ENCODE assay signal across 8 mouse cellular contexts in the genomic region with DNA sequence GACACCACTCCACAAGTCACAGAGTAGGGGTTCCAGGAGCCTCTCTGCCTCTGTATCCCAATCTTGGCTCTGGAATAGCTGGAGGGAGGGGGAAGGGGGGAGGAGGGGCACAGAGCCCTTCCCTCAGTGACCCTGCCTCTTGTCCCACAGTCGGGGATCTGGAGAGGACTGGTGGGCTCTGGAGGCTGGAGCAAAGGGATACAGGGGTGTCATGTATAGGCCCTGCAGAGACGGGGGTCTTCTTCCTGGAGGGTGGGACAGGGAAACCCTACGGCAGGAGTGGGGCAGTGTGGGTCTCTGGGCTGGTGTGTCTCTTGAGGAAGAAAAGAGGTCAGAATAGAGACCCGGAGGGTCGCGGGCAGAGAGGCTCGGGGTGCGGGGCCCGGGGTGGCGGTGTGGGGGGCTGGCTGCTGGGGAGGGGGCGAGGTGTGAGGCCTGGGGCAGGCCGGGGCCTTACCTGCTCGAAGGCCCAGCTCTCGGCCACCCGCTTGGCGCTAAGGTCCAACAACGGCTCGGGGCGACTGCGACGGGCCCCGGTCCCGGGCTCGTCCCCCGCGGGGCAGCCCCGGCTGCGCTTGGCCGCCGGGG. TPM values are rescaled to one million over a fixed set of nuclear protein-coding genes. Genes with fewer than 3 reads are reported as not detected.
A peak's percentile ranks its signal among the peaks of the same experiment; 100 is the strongest.
DNase-seq lines count a peak whose midpoint lies in the region; ATAC-seq lines count a peak whose summit lies in the region.

No protein-coding gene starts in this region.

- ATAC-seq in kidney, embryonic 14.5 days (ENCODE audit: low FRiP score, low TSS enrichment): peak; percentile 40; the same call in 1 of the 2 replicates
- ATAC-seq in hindbrain, embryonic 15.5 days (ENCODE audit: low FRiP score, low read depth): peak; percentile 40; the same call in 1 of the 2 replicates
- no peak for ATAC-seq in midbrain, embryonic 12.5 days (ENCODE audit: low FRiP score, low read depth)

- peaks cover 12% of the 10 kb centered on the region for H3K4me1 ChIP-seq in kidney, embryonic 14.5 days (ENCODE audit: control insufficient read depth, insufficient read depth, low read length)
- peaks cover 34% of the 10 kb centered on the region for H3K4me1 ChIP-seq in hindbrain, embryonic 15.5 days (replicated peaks)
- H3K4me1 ChIP-seq in midbrain, embryonic 12.5 days: peaks cover 28% of the 10 kb centered on the region

- peak overlapping the region; percentile 94 for H3K4me3 ChIP-seq in kidney, embryonic 14.5 days (ENCODE audit: low read length)
- peak overlapping the region; percentile 98 for H3K4me3 ChIP-seq in hindbrain, embryonic 15.5 days
- peak overlapping the region; percentile 91 for H3K4me3 ChIP-seq in midbrain, embryonic 12.5 days

- H3K27ac ChIP-seq in kidney, embryonic 14.5 days (ENCODE audit: low read depth, low read length): peak overlapping the region; percentile 69; the same call in 1 of the 2 replicates
- H3K27ac ChIP-seq in hindbrain, embryonic 15.5 days (replicated peaks): peak overlapping the region; percentile 78
- H3K27ac ChIP-seq in midbrain, embryonic 12.5 days (replicated peaks): peak overlapping the region; percentile 67

- H3K9me3 ChIP-seq in kidney, embryonic 14.5 days (ENCODE audit: control insufficient read depth, low read length): no peaks in the 10 kb centered on the region
- H3K9me3 ChIP-seq in hindbrain, embryonic 15.5 days: no peaks in the 10 kb centered on the region
- no peaks in the 10 kb centered on the region for H3K9me3 ChIP-seq in midbrain, embryonic 12.5 days

- peak overlapping the region; percentile 83 for H3K4me2 ChIP-seq in kidney, embryonic 14.5 days (replicated peaks; ENCODE audit: low read depth, low read length)
- H3K4me2 ChIP-seq in hindbrain, embryonic 15.5 days: peak overlapping the region; percentile 91
- H3K4me2 ChIP-seq in midbrain, embryonic 12.5 days (replicated peaks): peak overlapping the region; percentile 72

- peak overlapping the region; percentile 94 for H3K9ac ChIP-seq in kidney, embryonic 14.5 days (ENCODE audit: low read depth, low read length)
- peak overlapping the region; percentile 99 for H3K9ac ChIP-seq in hindbrain, embryonic 15.5 days
- H3K9ac ChIP-seq in midbrain, embryonic 12.5 days (replicated peaks): peak overlapping the region; percentile 95

- no peaks in the 10 kb centered on the region for H3K27me3 ChIP-seq in kidney, embryonic 14.5 days (ENCODE audit: control insufficient read depth, insufficient read depth, low read length)
- no peaks in the 10 kb centered on the region for H3K27me3 ChIP-seq in hindbrain, embryonic 15.5 days
- H3K27me3 ChIP-seq in midbrain, embryonic 12.5 days: no peaks in the 10 kb centered on the region

- no peak for DNase-seq in kidney, postnatal 25 days
- peak; percentile 20 for DNase-seq in embryo, embryonic 11 days
- no peak for DNase-seq in left cerebral cortex, adult 11 months (ENCODE audit: low spot score)
- DNase-seq in right cerebral cortex, postnatal 14 days: no peak
- no peak for DNase-seq in c-Kit-positive CD71-positive TER-119-positive erythroid progenitor cells, embryonic 14.5 days (ENCODE audit: low spot score)

- 1% methylated on average over 19 of the region's 30 CpGs for WGBS in kidney, embryonic 14.5 days
- 0% methylated on average over 27 of the region's 30 CpGs for WGBS in hindbrain, embryonic 15.5 days
- WGBS in midbrain, embryonic 12.5 days: under 1% methylated on average over 30 of the region's 30 CpGs

- peaks cover 23% of the 10 kb centered on the region; the same call in 1 of the 2 replicates for H3K36me3 ChIP-seq in kidney, embryonic 14.5 days (ENCODE audit: control insufficient read depth, insufficient read depth, low read length)
- H3K36me3 ChIP-seq in hindbrain, embryonic 15.5 days: peaks cover 27% of the 10 kb centered on the region
- H3K36me3 ChIP-seq in midbrain, embryonic 12.5 days: peaks cover 35% of the 10 kb centered on the region

RNA-seq across cellular contexts. Expression of gene Zswim4, which starts 0.4 kb away (rescaled TPM):
- polyA plus RNA-seq in kidney, embryonic 14.5 days (2014; fragmentation: Nextera tagmentation; extraction: Ambion mirVana): 10.2 and 15.7 TPM in 2 replicates
- 23.3 and 24.9 TPM in 2 replicates for polyA plus RNA-seq in hindbrain, embryonic 15.5 days (2015; fragmentation: Nextera tagmentation; extraction: Ambion mirVana)
- 55.3 and 55.7 TPM in 2 replicates for polyA plus RNA-seq in midbrain, embryonic 12.5 days (2016; fragmentation: Nextera tagmentation; extraction: Ambion mirVana)

RNA-seq across cellular contexts. Expression of gene D8Ertd738e, which starts 13.0 kb away (rescaled TPM):
- polyA plus RNA-seq in kidney, embryonic 14.5 days (2014; fragmentation: Nextera tagmentation; extraction: Ambion mirVana): 388 TPM in 2 replicates
- polyA plus RNA-seq in hindbrain, embryonic 15.5 days (2015; fragmentation: Nextera tagmentation; extraction: Ambion mirVana): 245 and 260 TPM in 2 replicates
- 268 TPM in 2 replicates for polyA plus RNA-seq in midbrain, embryonic 12.5 days (2016; fragmentation: Nextera tagmentation; extraction: Ambion mirVana)

RNA-seq across cellular contexts. Expression of gene Mri1, which starts 20.6 kb away (rescaled TPM):
- polyA plus RNA-seq in kidney, embryonic 14.5 days (2014; fragmentation: Nextera tagmentation; extraction: Ambion mirVana): 73.2 and 80.1 TPM in 2 replicates
- 45.6 and 48.4 TPM in 2 replicates for polyA plus RNA-seq in hindbrain, embryonic 15.5 days (2015; fragmentation: Nextera tagmentation; extraction: Ambion mirVana)
- 61.0 and 63.6 TPM in 2 replicates for polyA plus RNA-seq in midbrain, embryonic 12.5 days (2016; fragmentation: Nextera tagmentation; extraction: Ambion mirVana)

RNA-seq across cellular contexts. Expression of gene Ccdc130, which starts 33.7 kb away (rescaled TPM):
- polyA plus RNA-seq in kidney, embryonic 14.5 days (2014; fragmentation: Nextera tagmentation; extraction: Ambion mirVana): 15.4 and 21.1 TPM in 2 replicates
- 23.4 and 24.6 TPM in 2 replicates for polyA plus RNA-seq in hindbrain, embryonic 15.5 days (2015; fragmentation: Nextera tagmentation; extraction: Ambion mirVana)
- polyA plus RNA-seq in midbrain, embryonic 12.5 days (2016; fragmentation: Nextera tagmentation; extraction: Ambion mirVana): 24.3 and 25.1 TPM in 2 replicates

RNA-seq across cellular contexts. Expression of gene Nanos3, which starts 51.5 kb away (rescaled TPM):
- 4.3 and 5.5 TPM in 2 replicates for polyA plus RNA-seq in kidney, embryonic 14.5 days (2014; fragmentation: Nextera tagmentation; extraction: Ambion mirVana)
- polyA plus RNA-seq in hindbrain, embryonic 15.5 days (2015; fragmentation: Nextera tagmentation; extraction: Ambion mirVana): 8.0 and 8.7 TPM in 2 replicates
- 4.5 and 8.3 TPM in 2 replicates for polyA plus RNA-seq in midbrain, embryonic 12.5 days (2016; fragmentation: Nextera tagmentation; extraction: Ambion mirVana)
